Mouse (Mus musculus) CH12.LX (cell line): Measurements from ENCODE around the gene Lcn8. TPM values are rescaled to one million over a fixed set of nuclear protein-coding genes. Genes with fewer than 3 reads are reported as not detected.

ENCODE experiments used
- DNase-seq: peaks from one replicate; pipeline ENCODE4 v3.0.0-alpha.2; 2013; ENCODE audit errors: extremely low read depth
- H3K27ac ChIP-seq: 2 replicates; pipeline ENCODE4 v1.5.1; 2012; ENCODE audit warnings: low read depth, mild to moderate bottlenecking, control low read depth, moderate library complexity; ENCODE audit not compliant: insufficient read depth
- H3K27me3 ChIP-seq: replicated peaks from 2 replicates; pipeline ENCODE3; 2012; ENCODE audit warnings: inconsistent platforms
- H3K36me3 ChIP-seq, 2 experiments: replicated peaks in 1 of 2; 2 replicates each; pipeline versions ENCODE3 to v1.6.1; 2012; ENCODE audit warnings: inconsistent platforms in 1 of 2, low read length in 1 of 2, mild to moderate bottlenecking in 1 of 2, mixed read lengths in 1 of 2, moderate library complexity in 1 of 2; ENCODE audit not compliant: control insufficient read depth in 1 of 2, insufficient read depth in 1 of 2
- H3K4me1 ChIP-seq, 2 experiments: 2 replicates each; pipeline ENCODE4 v1.6.1; 2012; ENCODE audit warnings: inconsistent platforms in 1 of 2, moderate library complexity in 1 of 2; ENCODE audit not compliant: insufficient read depth in 2 of 2, control insufficient read depth in 1 of 2
- H3K4me2 ChIP-seq: 2 replicates; pipeline ENCODE4 v1.6.1; 2012; ENCODE audit warnings: low read depth, mild to moderate bottlenecking, control low read depth; ENCODE audit not compliant: poor library complexity, insufficient read depth, severe bottlenecking
- H3K4me3 ChIP-seq, 3 experiments: fragments of 150-350 bp in 1 of 3; sonication (generic) in 1 of 3; replicated peaks in 1 of 3; 2 replicates each; pipeline versions ENCODE3 to v1.5.1; 2011 to 2012; ENCODE audit warnings: low read depth in 2 of 3, low read length in 2 of 3, mild to moderate bottlenecking in 2 of 3, moderate library complexity in 2 of 3, control low read depth in 1 of 3, improper control_type of control experiment in 1 of 3, inconsistent platforms in 1 of 3, mixed read lengths in 1 of 3; ENCODE audit not compliant: poor library complexity in 1 of 3
- H3K79me2 ChIP-seq: replicated peaks from 2 replicates; pipeline ENCODE4 v1.6.1; 2012; ENCODE audit warnings: mild to moderate bottlenecking, moderate library complexity; ENCODE audit not compliant: control insufficient read depth, poor library complexity, insufficient read depth, severe bottlenecking; ENCODE audit errors: extremely low read depth
- H3K9ac ChIP-seq: 2 replicates; pipeline ENCODE4 v1.6.1; 2012; ENCODE audit warnings: low read depth, mild to moderate bottlenecking, control low read depth, moderate library complexity; ENCODE audit not compliant: insufficient read depth
- H3K9me3 ChIP-seq: replicated peaks from 2 replicates; pipeline ENCODE3; 2012; ENCODE audit warnings: low read length, inconsistent platforms, mixed read lengths
- CHD1 ChIP-seq: IDR thresholded peaks from 2 replicates; pipeline ENCODE4 v1.6.1; 2012; ENCODE audit warnings: low read depth, low read length, improper control_type of control experiment, inconsistent platforms
- CHD2 ChIP-seq: IDR thresholded peaks from 2 replicates; pipeline ENCODE4 v1.6.1; 2011; ENCODE audit warnings: low read length, improper control_type of control experiment
- CTCF ChIP-seq, 2 experiments: IDR thresholded peaks in 1 of 2; conservative IDR thresholded peaks in 1 of 2; 2 replicates each; pipeline ENCODE4 v1.5.1; 2011 to 2012; ENCODE audit warnings: low read depth in 2 of 2, low read length in 2 of 2, improper control_type of control experiment in 1 of 2, inconsistent platforms in 1 of 2, mild to moderate bottlenecking in 1 of 2, moderate library complexity in 1 of 2
- E2F4 ChIP-seq: IDR thresholded peaks from 2 replicates; pipeline ENCODE4 v1.6.1; 2011; ENCODE audit warnings: low read depth, low read length, improper control_type of control experiment; ENCODE audit not compliant: insufficient replicate concordance
- HCFC1 ChIP-seq: IDR thresholded peaks from 2 replicates; pipeline ENCODE4 v1.6.1; 2012; ENCODE audit warnings: low read depth, mild to moderate bottlenecking, inconsistent platforms, low read length, improper control_type of control experiment
- IRF4 ChIP-seq: IDR thresholded peaks from 2 replicates; pipeline ENCODE4 v1.6.1; 2014; ENCODE audit warnings: low read depth, mild to moderate bottlenecking, inconsistent platforms, low read length, improper control_type of control experiment
- JUND ChIP-seq: conservative IDR thresholded peaks from 2 replicates; pipeline ENCODE4 v1.6.1; 2011; ENCODE audit warnings: low read depth, low read length, improper control_type of control experiment
- KAT2A ChIP-seq: IDR thresholded peaks from 2 replicates; pipeline ENCODE4 v1.6.1; 2012; ENCODE audit warnings: low read length, improper control_type of control experiment, inconsistent platforms; ENCODE audit not compliant: insufficient replicate concordance
- MAFK ChIP-seq: IDR thresholded peaks from 2 replicates; pipeline ENCODE4 v1.6.1; 2011; ENCODE audit warnings: low read length, improper control_type of control experiment; ENCODE audit not compliant: insufficient replicate concordance
- MAZ ChIP-seq: IDR thresholded peaks from 2 replicates; pipeline ENCODE4 v1.6.1; 2012; ENCODE audit warnings: low read depth, mild to moderate bottlenecking, inconsistent platforms, low read length, improper control_type of control experiment, moderate library complexity
- MXI1 ChIP-seq: IDR thresholded peaks from 2 replicates; pipeline ENCODE4 v1.6.1; 2011; ENCODE audit warnings: mild to moderate bottlenecking, low read depth, low read length, improper control_type of control experiment
- SIN3A ChIP-seq: IDR thresholded peaks from 2 replicates; pipeline ENCODE4 v1.6.1; 2012; ENCODE audit warnings: low read length, improper control_type of control experiment, inconsistent platforms
- SMC3 ChIP-seq: IDR thresholded peaks from 2 replicates; pipeline ENCODE4 v1.6.1; 2011; ENCODE audit warnings: low read depth, low read length, improper control_type of control experiment
- TBP ChIP-seq: conservative IDR thresholded peaks from 2 replicates; pipeline ENCODE4 v1.6.1; 2011; ENCODE audit warnings: low read depth, low read length, improper control_type of control experiment
- UBTF ChIP-seq: IDR thresholded peaks from 2 replicates; pipeline ENCODE4 v1.6.1; 2012; ENCODE audit warnings: low read depth, mild to moderate bottlenecking, inconsistent platforms, low read length, improper control_type of control experiment, moderate library complexity
- USF1 ChIP-seq: IDR thresholded peaks from 2 replicates; pipeline ENCODE4 v1.6.1; 2014; ENCODE audit warnings: low read depth, mild to moderate bottlenecking, inconsistent platforms, low read length, improper control_type of control experiment
- USF2 ChIP-seq: conservative IDR thresholded peaks from 2 replicates; pipeline ENCODE4 v1.6.1; 2011; ENCODE audit warnings: low read depth, low read length, improper control_type of control experiment
- ZMIZ1 ChIP-seq: IDR thresholded peaks from 2 replicates; pipeline ENCODE4 v1.6.1; 2012; ENCODE audit warnings: low read depth, mild to moderate bottlenecking, inconsistent platforms, low read length, improper control_type of control experiment
- ZNF384 ChIP-seq: IDR thresholded peaks from 2 replicates; pipeline ENCODE4 v1.6.1; 2012; ENCODE audit warnings: low read depth, low read length, improper control_type of control experiment, inconsistent platforms
- dilution Hi-C: fragments of 300-500 bp; cut with MboI; formaldehyde crosslinking; loops from 2 replicates; pipeline ENCODE4 v1.14.3; 2020; ENCODE audit warnings: low sequenced_read_pairs; ENCODE audit not compliant: extremely low pct_unique_long_range_greater_than_20kb, extremely low pct_ligation_motif_present
- in situ Hi-C: fragments of 300-500 bp; cut with MboI; formaldehyde crosslinking; loops from 3 replicates; pipeline ENCODE4 v1.14.3; 2019; ENCODE audit warnings: low sequenced_read_pairs, low pct_ligation_motif_present, low pct_unique_long_range_greater_than_20kb, mixed read lengths
- polyA plus RNA-seq: library from polyadenylated mRNA; unstranded; fragments of >175 nt; gene quantifications from 2 replicates; pipeline ENCODE4 v1.2.1, GENCODE M21; 2012; ENCODE audit warnings: low read depth; ENCODE audit not compliant: insufficient read length
- total RNA-seq, 2 experiments: library from RNA; depleted of rRNA; stranded (reverse); fragments of 300-350 nt in 1 of 2; fragments of >200 nt in 1 of 2; gene quantifications; 2 replicates each; pipeline ENCODE4 v1.2.3; 2012 to 2014

The Lcn8 gene
- total and polyA plus RNA-seq, 3 experiments, result not detected

GRCm38 (mm10) chr2:25656691-25657090 is 3.8 kb downstream of the Lcn8 start:
- H3K79me2 ChIP-seq, result no peaks in the 10 kb centered on the region
- H3K27ac ChIP-seq, result no peak overlapping the region
- dilution Hi-C loops, result no loop called here
- DNase-seq, result no peak
- H3K27me3 ChIP-seq, result peaks cover 38% of the 10 kb centered on the region
- TF ChIP-seq SIN3A (no peak), USF2 (no peak), KAT2A (no peak), UBTF (no peak), SMC3 (no peak), JUND (no peak), MAFK (no peak), CHD1 (no peak), E2F4 (no peak), MXI1 (no peak), CTCF (conservative IDR thresholded peaks at IDR 0.05 in 1 of 2, IDR thresholded peaks at IDR 0.05 in 1 of 2; ENCODE audit: low read depth in 2 of 2, low read length in 2 of 2) (no peak), ZMIZ1 (no peak), HCFC1 (no peak), CHD2 (no peak), TBP (no peak)
- peaks cover 15 to 20% of the 10 kb centered on the region in 2 experiments; a peak in 3 of 4 replicates for H3K4me1 ChIP-seq
- no peak overlapping the region for H3K4me2 ChIP-seq
- H3K9me3 ChIP-seq, result no peaks in the 10 kb centered on the region
- in situ Hi-C loops, result no loop called here
- no peak overlapping the region for H3K4me3 ChIP-seq
- H3K36me3 ChIP-seq, result no peaks in the 10 kb centered on the region
- no peak overlapping the region for H3K9ac ChIP-seq

- no peaks in the 10 kb centered on the region for H3K9me3 ChIP-seq
- peaks cover 15 to 20% of the 10 kb centered on the region in 2 experiments; a peak in 3 of 4 replicates for H3K4me1 ChIP-seq
- no peak for DNase-seq
- no peaks in the 10 kb centered on the region for H3K36me3 ChIP-seq
- H3K79me2 ChIP-seq, result no peaks in the 10 kb centered on the region
- peaks cover 36% of the 10 kb centered on the region for H3K27me3 ChIP-seq
- in situ Hi-C loops, result no loop called here
- H3K9ac ChIP-seq, result no peak overlapping the region
- H3K27ac ChIP-seq, result no peak overlapping the region
- dilution Hi-C loops, result no loop called here
- H3K4me3 ChIP-seq, result no peak overlapping the region
- H3K4me2 ChIP-seq, result no peak overlapping the region
- TF ChIP-seq IRF4 (no peak), USF2 (no peak), MAZ (no peak), USF1 (no peak), TBP (no peak), ZNF384 (no peak)
Observed at GRCm38 (mm10) chr2:25657246-25657645, 4.3 kb downstream of the Lcn8 start.
